8 mouse cellular contexts compared by ENCODE assay signal in genomic region chr16:4289507-4289906, GRCm38 (mm10).
DNase-seq lines count a peak whose midpoint lies in the region.

No protein-coding gene starts in this region.

- DNase-seq in cerebellum, adult 8-10 months, result peak; percentile 36
- DNase-seq in cerebellum, adult 11-12 months, result no peak
- DNase-seq in kidney, adult 9 months, result peak; percentile 28
- DNase-seq in kidney, postnatal 10 days, result no peak
- DNase-seq in ES-CJ7 (ENCODE audit: low read depth, low spot score), result peak; percentile 46
- peak; percentile 40 for DNase-seq in lung, postnatal 14 days
- DNase-seq in thymus, adult 18-20 months, result no peak
- no peak for DNase-seq in layer of hippocampus, adult 11-12 months (ENCODE audit: low spot score)

Comparison
In these comparisons a context has a peak if more than half of its experiments do, and no peak if none do; other contexts are left out.
1. DNase-seq: peak in cerebellum, adult 8-10 months (single experiment), kidney, adult 9 months (single experiment), ES-CJ7 (single experiment) and lung, postnatal 14 days (single experiment); none in cerebellum, adult 11-12 months (single experiment), kidney, postnatal 10 days (single experiment), thymus, adult 18-20 months (0 of 2) and layer of hippocampus, adult 11-12 months (single experiment).